Mouse (Mus musculus): Measurements from ENCODE around the gene Ucp2.

GRCm38 (mm10) chr7:100539516-100539915 is 46.4 kb downstream of the Ucp2 start:
- TF ChIP-seq CTCF (conservative IDR thresholded peaks at IDR 0.05; ENCODE audit: low read length) (no peak), POU5F1 (IDR thresholded peaks at IDR 0.05; ENCODE audit: borderline replicate concordance, low read length) (no peak), NANOG (IDR thresholded peaks at IDR 0.05; ENCODE audit: borderline replicate concordance, low read length) (no peak)
